Mouse (Mus musculus) heart, embryonic 16.5 days (tissue): ENCODE data around the gene Trim46. TPM values are rescaled to one million over a fixed set of nuclear protein-coding genes. Genes with fewer than 3 reads are reported as not detected.

Experiments
- ATAC-seq: fragments of 200-750 bp; cut with Nextera tagmentation; replicated peaks from 2 replicates; pipeline ENCODE4 v1.8.0; 2017; ENCODE audit warnings: moderate number of reproducible peaks; ENCODE audit not compliant: insufficient read depth, low FRiP score; ENCODE audit errors: extremely low read depth
- H3K27ac ChIP-seq: fragments of 300-500 bp; sonication (generic); 2 replicates; pipeline ENCODE4 v1.5.1; 2014; ENCODE audit warnings: mild to moderate bottlenecking, low read length, control low read depth, moderate library complexity
- H3K27me3 ChIP-seq: fragments of 300-500 bp; sonication (generic); 2 replicates; pipeline ENCODE4 v1.6.1; 2014; ENCODE audit warnings: low read length, mixed read lengths; ENCODE audit not compliant: control insufficient read depth, insufficient read depth
- H3K36me3 ChIP-seq: fragments of 300-500 bp; sonication (generic); 2 replicates; pipeline ENCODE4 v1.6.1; 2014; ENCODE audit not compliant: control insufficient read depth, insufficient read depth
- H3K4me1 ChIP-seq: fragments of 300-500 bp; sonication (generic); 2 replicates; pipeline ENCODE4 v1.6.1; 2014; ENCODE audit warnings: low read length, mixed read lengths; ENCODE audit not compliant: control insufficient read depth, insufficient read depth
- H3K4me2 ChIP-seq: fragments of 300-500 bp; sonication (generic); 2 replicates; pipeline ENCODE4 v1.6.1; 2014; ENCODE audit warnings: low read depth, mild to moderate bottlenecking, control low read depth, low read length
- H3K4me3 ChIP-seq: fragments of 300-500 bp; sonication (generic); 2 replicates; pipeline ENCODE4 v1.5.1; 2014; ENCODE audit warnings: mild to moderate bottlenecking, control low read depth, low read length
- H3K9ac ChIP-seq: fragments of 300-500 bp; sonication (generic); 2 replicates; pipeline ENCODE4 v1.6.1; 2014; ENCODE audit warnings: low read length, control low read depth
- H3K9me3 ChIP-seq: fragments of 300-500 bp; sonication (generic); replicated peaks from 2 replicates; pipeline ENCODE4 v1.6.1; 2016; ENCODE audit warnings: low read length; ENCODE audit not compliant: control insufficient read depth
- WGBS: fragments of 180-500 bp; shearing (Covaris S2); extraction: QIAGEN DNeasy Blood & Tissue Kit; methylation state at CpG from one replicate; pipeline ENCODE4 v1.1.7; 2014; 5-methylcytosine and 5-hydroxymethylcytosine counted together
- polyA plus RNA-seq: library from polyadenylated mRNA; unstranded; fragments of >200 nt; fragmentation: Nextera tagmentation; extraction: Ambion mirVana; gene quantifications from 2 replicates; pipeline ENCODE4 v1.2.1, GENCODE M21; 2015

Gene Trim46
- 1.1 and 1.3 TPM in 2 replicates for polyA plus RNA-seq

DNA sequence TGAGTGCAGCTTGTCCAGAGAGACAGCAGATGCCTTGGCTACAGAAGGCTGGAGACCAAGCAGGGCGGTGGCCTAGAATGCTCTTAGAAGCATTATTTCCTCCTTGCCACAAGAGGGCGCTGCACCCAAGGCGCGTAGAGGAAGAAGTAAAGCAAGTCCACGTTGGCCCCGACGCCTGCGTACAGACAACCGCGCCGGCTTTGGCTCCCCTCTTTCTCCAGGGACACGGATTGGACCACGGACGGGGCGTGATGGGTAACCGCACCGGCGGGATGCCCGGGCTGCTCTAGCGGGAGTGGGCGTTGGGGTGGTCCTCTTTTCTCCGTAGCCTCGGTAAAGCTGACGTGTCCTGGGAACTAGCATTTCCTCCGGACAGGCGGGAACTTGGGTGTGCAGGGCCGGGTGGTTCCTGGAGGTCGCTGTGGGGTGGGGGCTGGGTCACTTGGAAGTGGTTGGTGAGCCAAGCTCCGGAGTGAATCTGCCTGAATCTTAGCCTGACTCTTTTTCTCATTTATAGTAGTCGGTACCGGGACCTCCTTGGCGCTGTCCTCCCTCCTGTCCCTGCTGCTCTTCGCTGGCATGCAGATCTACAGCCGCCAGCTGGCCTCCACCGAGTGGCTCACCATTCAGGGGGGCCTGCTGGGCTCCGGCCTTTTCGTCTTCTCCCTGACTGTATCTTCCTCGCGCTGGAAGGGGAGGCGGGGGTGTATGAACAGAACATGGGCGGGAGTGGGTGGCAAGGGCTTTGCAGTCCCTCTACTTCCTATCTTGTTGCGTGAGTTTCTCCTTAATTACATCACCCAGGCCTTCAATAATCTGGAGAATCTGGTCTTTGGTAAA is at the start of gene Trim46:
Gene Trim46, minus strand, starts transcription at position 49 of the 840 bp plus-strand sequence.
- Histone ChIP-seq H3K4me3 (peak within 1 kb of the TSS; percentile 87), H3K9ac (peak within 1 kb of the TSS; percentile 83), H3K36me3 (peaks cover 8% of the 10 kb centered on the region; the same call in 1 of the 2 replicates), H3K4me2 (peak within 1 kb of the TSS; percentile 84), H3K27me3 (peaks cover 11% of the 10 kb centered on the region), H3K4me1 (peaks cover 32% of the 10 kb centered on the region), H3K9me3 (no peaks in the 10 kb centered on the region), H3K27ac (peak within 1 kb of the TSS; percentile 72)
- WGBS, result under 1% methylated on average over 40 of the region's 42 CpGs
- ATAC-seq, result peak; percentile 71

GRCm38 (mm10) chr3:89295685-89296230 is 49.6 kb upstream of the Trim46 start:
- Histone ChIP-seq H3K9me3 (no peaks in the 10 kb centered on the region), H3K36me3 (no peaks in the 10 kb centered on the region), H3K9ac (no peak overlapping the region), H3K4me2 (no peak overlapping the region), H3K4me3 (no peak overlapping the region), H3K4me1 (peaks cover 5% of the 10 kb centered on the region; the same call in 1 of the 2 replicates), H3K27ac (no peak overlapping the region), H3K27me3 (no peaks in the 10 kb centered on the region; the same call in 1 of the 2 replicates)
- WGBS, result 69% methylated on average over 8 of the region's 8 CpGs
- ATAC-seq, result no peak

DNA sequence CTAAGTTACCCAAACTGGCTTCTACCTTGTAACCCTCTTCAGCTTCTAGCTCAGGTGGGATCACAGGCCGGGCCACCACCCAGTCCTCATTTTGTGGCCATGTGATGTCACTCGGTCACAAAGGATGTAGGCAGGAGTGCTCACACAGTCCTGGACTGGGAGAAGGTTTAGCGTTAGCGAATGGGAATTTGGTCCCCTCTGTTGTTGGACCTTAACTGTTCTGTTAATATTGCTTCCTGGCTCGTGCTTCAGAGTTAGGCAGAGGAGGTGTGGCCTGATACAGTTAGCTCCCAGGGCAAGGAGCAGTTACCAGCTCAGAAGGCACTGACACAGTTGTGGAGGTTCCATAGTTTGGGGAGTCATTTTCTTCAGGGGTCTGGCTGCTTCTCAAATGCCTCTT is 48.1 kb upstream of the Trim46 start:
- no peaks in the 10 kb centered on the region for H3K36me3 ChIP-seq
- WGBS, result 74% methylated on average over 5 of the region's 5 CpGs
- H3K9ac ChIP-seq, result no peak overlapping the region
- H3K4me3 ChIP-seq, result no peak overlapping the region
- H3K4me2 ChIP-seq, result no peak overlapping the region
- no peak overlapping the region for H3K27ac ChIP-seq
- no peaks in the 10 kb centered on the region for H3K4me1 ChIP-seq
- ATAC-seq, result no peak
- no peaks in the 10 kb centered on the region; the same call in 1 of the 2 replicates for H3K27me3 ChIP-seq
- H3K9me3 ChIP-seq, result no peaks in the 10 kb centered on the region

- Histone ChIP-seq H3K4me3 (no peak overlapping the region), H3K9ac (no peak overlapping the region), H3K4me2 (no peak overlapping the region), H3K36me3 (no peaks in the 10 kb centered on the region), H3K9me3 (no peaks in the 10 kb centered on the region), H3K27me3 (no peaks in the 10 kb centered on the region), H3K27ac (no peak overlapping the region), H3K4me1 (0 out of 2 replicates have a peak, but pooled peaks cover 4% of the 10 kb centered on the region)
- no peak for ATAC-seq
- WGBS, result 85% methylated on average over 11 of the region's 11 CpGs
Observed at GRCm38 (mm10) chr3:89293247-89293918, 47.3 kb upstream of the Trim46 start.

DNA sequence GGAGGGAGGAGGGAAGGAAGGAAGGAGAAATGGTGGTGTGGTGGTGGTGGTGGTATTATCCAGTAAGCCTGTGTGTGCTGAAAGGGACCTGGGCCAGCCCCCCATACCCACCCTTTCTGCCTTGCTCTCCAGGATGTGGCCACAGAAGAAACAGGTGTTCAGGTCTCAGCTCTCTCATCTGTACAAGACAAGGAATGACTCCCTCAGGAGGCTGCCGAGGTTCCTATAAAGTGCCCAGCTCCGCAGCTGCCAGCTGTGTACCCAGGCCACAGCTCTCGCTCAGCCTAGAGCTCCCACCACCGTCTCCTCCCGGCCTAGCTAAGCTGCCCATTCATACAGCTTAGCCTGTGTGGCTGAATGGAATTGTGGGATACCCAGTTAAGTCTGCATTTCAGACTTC is 46.2 kb upstream of the Trim46 start:
- Histone ChIP-seq H3K9me3 (no peaks in the 10 kb centered on the region), H3K4me1 (peaks cover 6% of the 10 kb centered on the region; the same call in 1 of the 2 replicates), H3K4me3 (no peak overlapping the region), H3K9ac (no peak overlapping the region), H3K27ac (no peak overlapping the region), H3K27me3 (no peaks in the 10 kb centered on the region), H3K4me2 (no peak overlapping the region), H3K36me3 (no peaks in the 10 kb centered on the region)
- ATAC-seq, result peak; percentile 43; the same call in 1 of the 2 replicates
- 67% methylated on average over 5 of the region's 5 CpGs for WGBS

- no peak for ATAC-seq
- H3K27me3 ChIP-seq, result no peaks in the 10 kb centered on the region
- H3K4me2 ChIP-seq, result no peak overlapping the region
- H3K27ac ChIP-seq, result no peak overlapping the region
- H3K36me3 ChIP-seq, result no peaks in the 10 kb centered on the region
- H3K9ac ChIP-seq, result no peak overlapping the region
- peaks cover 6% of the 10 kb centered on the region; the same call in 1 of the 2 replicates for H3K4me1 ChIP-seq
- no peaks in the 10 kb centered on the region for H3K9me3 ChIP-seq
- WGBS, result 37% methylated on average over 10 of the region's 10 CpGs
- no peak overlapping the region for H3K4me3 ChIP-seq
Observed at GRCm38 (mm10) chr3:89291874-89292273, 45.8 kb upstream of the Trim46 start.

DNA sequence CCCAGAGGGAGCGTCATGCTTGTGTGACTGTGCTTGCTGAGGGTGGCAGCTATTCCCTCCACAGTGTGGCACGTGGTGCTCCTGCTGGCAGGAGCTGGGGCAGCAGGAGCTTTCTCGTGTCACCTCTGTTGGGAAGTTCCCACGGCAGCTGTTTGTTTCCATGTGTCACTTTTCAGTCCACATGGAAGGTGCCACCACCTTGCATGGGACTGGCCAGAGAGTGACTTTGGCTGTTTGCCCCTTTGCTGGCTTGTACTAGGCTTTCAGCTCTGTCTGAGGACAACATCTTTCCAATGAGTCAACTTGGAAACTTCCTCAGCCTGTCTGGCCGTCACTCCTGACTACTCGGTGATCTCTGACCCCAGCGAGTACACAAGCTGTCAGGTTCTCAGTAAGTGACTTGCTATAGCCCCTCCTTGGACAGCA is 42.4 kb upstream of the Trim46 start:
- Histone ChIP-seq H3K9ac (no peak overlapping the region), H3K4me1 (peaks cover 6% of the 10 kb centered on the region; the same call in 1 of the 2 replicates), H3K4me2 (no peak overlapping the region), H3K27ac (no peak overlapping the region), H3K4me3 (no peak overlapping the region), H3K9me3 (no peaks in the 10 kb centered on the region), H3K36me3 (no peaks in the 10 kb centered on the region), H3K27me3 (no peaks in the 10 kb centered on the region)
- ATAC-seq, result no peak
- 37% methylated on average over 7 of the region's 7 CpGs for WGBS

- Histone ChIP-seq H3K9me3 (no peaks in the 10 kb centered on the region), H3K4me1 (peaks cover 6% of the 10 kb centered on the region; the same call in 1 of the 2 replicates), H3K27me3 (peaks cover 2% of the 10 kb centered on the region; the same call in 1 of the 2 replicates), H3K27ac (peak overlapping the region; percentile 59; the same call in 1 of the 2 replicates), H3K4me3 (no peak overlapping the region), H3K4me2 (no peak overlapping the region), H3K9ac (no peak overlapping the region), H3K36me3 (no peaks in the 10 kb centered on the region)
- ATAC-seq, result no peak
- 52% methylated on average over 5 of the region's 5 CpGs for WGBS
Observed at GRCm38 (mm10) chr3:89287286-89287685, 41.2 kb upstream of the Trim46 start.
